Mouse (Mus musculus): ENCODE data around the gene Etfdh.

GRCm38 (mm10) chr3:79563511-79563910 is 65.8 kb downstream of the Etfdh start:
- no peak for TF ChIP-seq CTCF (IDR thresholded peaks at IDR 0.05; ENCODE audit: low read depth, low read length)
- no peak for TF ChIP-seq EP300 (IDR thresholded peaks at IDR 0.05; ENCODE audit: insufficient read depth, low read depth, low read length)
- TF ChIP-seq POLR2A (IDR thresholded peaks at IDR 0.05; ENCODE audit: insufficient read depth, low read length), result no peak

Measured in ES-Bruce4 (cell line).